Mouse (Mus musculus) midbrain, embryonic 14.5 days (tissue): ENCODE measurements at regions not wholly inside any gene's neighbourhood (a gene's known extent, or its start where the extent isn't known, plus 50 kb on each side); places are given as distances from the start of the nearest gene placed in this dataset.

Experiments
- ATAC-seq: fragments of 200-750 bp; cut with Nextera tagmentation; 2 replicates; pipeline ENCODE4 v1.8.0; 2017; ENCODE audit warnings: moderate number of reproducible peaks, moderate library complexity; ENCODE audit not compliant: low FRiP score, low TSS enrichment
- DNase-seq: peaks from one replicate; pipeline ENCODE4 v3.0.0-alpha.2; 2015
- H3K27ac ChIP-seq: fragments of 300-500 bp; sonication (generic); replicated peaks from 2 replicates; pipeline ENCODE4 v1.5.1; 2014; ENCODE audit warnings: mild to moderate bottlenecking, low read depth, low read length, moderate library complexity
- H3K27me3 ChIP-seq: fragments of 300-500 bp; sonication (generic); 2 replicates; pipeline ENCODE4 v1.6.1; 2014; ENCODE audit warnings: low read length, control low read depth, mixed read lengths; ENCODE audit not compliant: control insufficient read depth, insufficient read depth
- H3K36me3 ChIP-seq: fragments of 300-500 bp; sonication (generic); 2 replicates; pipeline ENCODE4 v1.6.1; 2014; ENCODE audit warnings: low read length, control low read depth; ENCODE audit not compliant: control insufficient read depth, insufficient read depth
- H3K4me1 ChIP-seq: fragments of 300-500 bp; sonication (generic); 2 replicates; pipeline ENCODE4 v1.6.1; 2014; ENCODE audit warnings: mild to moderate bottlenecking, antibody characterized with exemption, low read length, control low read depth; ENCODE audit not compliant: control insufficient read depth, insufficient read depth
- H3K4me2 ChIP-seq: fragments of 300-500 bp; sonication (generic); 2 replicates; pipeline ENCODE4 v1.6.1; 2014; ENCODE audit warnings: mild to moderate bottlenecking, low read length, moderate library complexity
- H3K4me3 ChIP-seq: fragments of 300-500 bp; sonication (generic); replicated peaks from 2 replicates; pipeline ENCODE4 v1.5.1; 2014; ENCODE audit warnings: low read depth, low read length
- H3K9ac ChIP-seq: fragments of 300-500 bp; sonication (generic); replicated peaks from 2 replicates; pipeline ENCODE4 v1.6.1; 2014; ENCODE audit warnings: mild to moderate bottlenecking, low read length, moderate library complexity
- H3K9me3 ChIP-seq: fragments of 300-500 bp; sonication (generic); 2 replicates; pipeline ENCODE4 v1.6.1; 2016; ENCODE audit warnings: low read length, control low read depth, mixed read lengths; ENCODE audit not compliant: control insufficient read depth
- WGBS: fragments of 180-500 bp; shearing (Covaris S2); extraction: QIAGEN DNeasy Blood & Tissue Kit; methylation state at CpG from one replicate; pipeline ENCODE4 v1.1.7; 2014; 5-methylcytosine and 5-hydroxymethylcytosine counted together

DNA sequence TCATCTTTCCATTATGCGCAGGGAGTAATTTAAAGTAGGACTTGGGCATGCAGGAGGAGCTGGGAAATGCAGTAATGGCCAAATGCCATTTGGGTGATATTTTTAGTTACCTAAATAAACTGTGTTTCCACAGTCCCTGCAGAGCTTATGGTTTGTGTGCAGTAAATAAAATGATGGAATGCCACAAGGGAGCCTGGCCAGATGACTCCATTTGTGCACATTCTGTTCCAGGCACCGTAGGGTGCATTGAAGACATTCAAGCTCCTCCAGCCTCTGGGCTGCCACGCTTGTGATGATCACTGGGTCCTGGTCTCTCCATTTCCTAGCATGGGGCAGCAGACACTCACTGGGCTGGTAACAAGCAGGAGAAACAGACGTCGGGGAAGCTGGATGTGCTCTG, 190.9 kb upstream of the S100g start:
- no peaks in the 10 kb centered on the region for H3K27me3 ChIP-seq
- H3K4me3 ChIP-seq = no peak overlapping the region
- DNase-seq (no peak), ATAC-seq (no peak)
- H3K9me3 ChIP-seq = no peaks in the 10 kb centered on the region
- 77% methylated on average over 5 of the region's 5 CpGs for WGBS
- no peak overlapping the region for H3K4me2 ChIP-seq
- no peak overlapping the region for H3K27ac ChIP-seq
- H3K9ac ChIP-seq = no peak overlapping the region
- no peaks in the 10 kb centered on the region for H3K4me1 ChIP-seq
- H3K36me3 ChIP-seq = no peaks in the 10 kb centered on the region

DNA sequence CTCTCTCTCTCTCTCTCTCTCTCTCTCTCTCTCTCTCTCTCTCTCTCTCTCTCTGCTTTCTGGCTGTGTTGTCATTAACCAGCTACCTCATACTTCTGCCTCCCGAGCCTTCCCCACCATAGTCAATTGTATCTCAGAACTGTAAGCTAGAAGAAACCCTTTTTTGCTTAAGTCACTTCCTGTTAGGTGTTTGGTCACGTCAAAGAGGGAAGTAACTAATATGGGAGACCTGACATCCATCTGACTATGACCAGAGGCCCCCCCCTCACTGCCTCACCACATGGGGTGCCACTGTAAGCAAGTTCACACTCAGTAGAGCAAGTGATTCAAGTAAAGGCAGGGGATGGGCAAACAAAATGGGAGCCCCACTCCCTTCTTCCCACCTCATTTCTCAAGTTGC, 187.6 kb upstream of the S100g start:
- H3K4me2 ChIP-seq = no peak overlapping the region
- no peak overlapping the region for H3K4me3 ChIP-seq
- H3K4me1 ChIP-seq = no peaks in the 10 kb centered on the region
- ATAC-seq (no peak), DNase-seq (no peak)
- no peaks in the 10 kb centered on the region for H3K36me3 ChIP-seq
- H3K27ac ChIP-seq = no peak overlapping the region
- H3K9ac ChIP-seq = no peak overlapping the region
- H3K27me3 ChIP-seq = no peaks in the 10 kb centered on the region
- WGBS = 74% methylated on average over 2 of the region's 2 CpGs
- no peaks in the 10 kb centered on the region for H3K9me3 ChIP-seq

DNA sequence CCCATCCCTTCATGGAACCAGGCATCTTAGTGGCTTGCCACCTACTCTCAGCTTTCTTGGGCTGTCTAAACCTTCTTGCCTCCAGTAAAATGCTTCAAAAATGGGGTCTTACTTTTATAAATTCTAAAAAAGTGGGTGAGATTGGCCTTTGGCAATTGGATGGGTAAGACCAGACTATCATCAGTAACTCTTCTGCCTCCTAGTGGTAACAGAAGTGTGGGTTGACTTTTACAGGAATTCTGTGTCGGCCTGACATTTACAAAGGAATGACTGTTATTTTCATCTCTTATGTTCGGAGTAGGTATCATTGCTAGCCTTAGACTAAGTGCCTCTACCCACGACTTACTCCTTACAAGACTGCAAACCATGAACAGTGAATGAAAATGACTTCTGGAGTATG, 180.1 kb upstream of the S100g start:
- no peak overlapping the region for H3K4me2 ChIP-seq

DNA sequence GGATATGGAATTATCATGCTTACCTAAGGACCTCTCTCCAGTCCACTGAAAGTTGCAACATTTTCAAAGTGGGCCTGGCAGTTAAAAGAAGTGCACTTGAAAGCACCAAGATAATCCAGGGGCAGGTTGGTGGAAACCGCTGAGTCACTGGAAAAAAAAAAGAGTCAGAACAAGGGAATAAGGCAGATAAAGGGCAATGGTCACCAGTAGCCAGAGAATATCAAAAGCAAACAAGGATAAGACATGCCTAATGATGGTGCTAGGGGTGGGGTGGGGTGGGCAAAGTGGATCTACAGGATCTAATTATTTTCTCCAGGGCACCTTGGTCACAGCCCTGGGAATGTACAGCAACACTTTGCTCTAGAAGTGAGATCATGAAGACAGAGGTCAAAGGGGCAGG, 175.1 kb upstream of the S100g start:
- no peak overlapping the region for H3K4me2 ChIP-seq
- no peaks in the 10 kb centered on the region for H3K27me3 ChIP-seq
- WGBS = 50% methylated on average over 1 of the region's 1 CpGs
- no peak overlapping the region for H3K4me3 ChIP-seq
- H3K27ac ChIP-seq = no peak overlapping the region
- no peak overlapping the region for H3K9ac ChIP-seq
- no peaks in the 10 kb centered on the region for H3K36me3 ChIP-seq
- H3K4me1 ChIP-seq = no peaks in the 10 kb centered on the region
- ATAC-seq (no peak), DNase-seq (no peak)
- no peaks in the 10 kb centered on the region for H3K9me3 ChIP-seq

More for the DNA sequence above, 180.1 kb upstream of the S100g start:
- no peak for DNase-seq
- Histone ChIP-seq H3K4me3 (no peak overlapping the region), H3K36me3 (no peaks in the 10 kb centered on the region), H3K4me1 (no peaks in the 10 kb centered on the region), H3K27ac (no peak overlapping the region), H3K27me3 (no peaks in the 10 kb centered on the region), H3K9me3 (no peaks in the 10 kb centered on the region), H3K9ac (no peak overlapping the region)
- no peak for ATAC-seq
- WGBS = 68% methylated on average over 3 of the region's 3 CpGs

GRCm38 (mm10) chrX:163128626-163129025, 164.2 kb upstream of the S100g start:
- no peak for ATAC-seq
- Histone ChIP-seq H3K36me3 (no peaks in the 10 kb centered on the region), H3K9ac (no peak overlapping the region), H3K4me2 (no peak overlapping the region), H3K27ac (no peak overlapping the region), H3K9me3 (no peaks in the 10 kb centered on the region), H3K4me1 (no peaks in the 10 kb centered on the region), H3K4me3 (no peak overlapping the region), H3K27me3 (no peaks in the 10 kb centered on the region)
- no peak for DNase-seq
- 100% methylated on average over 1 of the region's 1 CpGs for WGBS

- ATAC-seq (peak; percentile 48; the same call in 1 of the 2 replicates), DNase-seq (peak; percentile 36)
- H3K36me3 ChIP-seq = no peaks in the 10 kb centered on the region
- no peak overlapping the region for H3K4me3 ChIP-seq
- no peaks in the 10 kb centered on the region for H3K4me1 ChIP-seq
- no peak overlapping the region for H3K27ac ChIP-seq
- 49% methylated on average over 5 of the region's 5 CpGs for WGBS
- H3K9ac ChIP-seq = no peak overlapping the region
- H3K27me3 ChIP-seq = no peaks in the 10 kb centered on the region
- no peaks in the 10 kb centered on the region for H3K9me3 ChIP-seq
- H3K4me2 ChIP-seq = no peak overlapping the region
Observed at GRCm38 (mm10) chrX:163117681-163118393, 153.4 kb upstream of the S100g start.

- Histone ChIP-seq H3K4me1 (no peaks in the 10 kb centered on the region), H3K4me2 (no peak overlapping the region), H3K9ac (no peak overlapping the region), H3K27me3 (no peaks in the 10 kb centered on the region), H3K27ac (no peak overlapping the region), H3K36me3 (no peaks in the 10 kb centered on the region), H3K9me3 (no peaks in the 10 kb centered on the region), H3K4me3 (no peak overlapping the region)
- 46% methylated on average over 1 of the region's 1 CpGs for WGBS
- no peak for ATAC-seq
- DNase-seq = no peak
Observed at GRCm38 (mm10) chrX:163117237-163117636, 152.8 kb upstream of the S100g start.

GRCm38 (mm10) chrX:163095026-163095765, 130.8 kb upstream of the S100g start:
- no peak overlapping the region for H3K4me3 ChIP-seq
- H3K36me3 ChIP-seq = no peaks in the 10 kb centered on the region
- no peak overlapping the region for H3K27ac ChIP-seq
- no peaks in the 10 kb centered on the region for H3K9me3 ChIP-seq
- H3K4me2 ChIP-seq = no peak overlapping the region
- WGBS = 91% methylated on average over 4 of the region's 4 CpGs
- DNase-seq (no peak), ATAC-seq (no peak)
- H3K4me1 ChIP-seq = no peaks in the 10 kb centered on the region
- 0 out of 2 replicates have a peak, but pooled peaks cover 5% of the 10 kb centered on the region for H3K27me3 ChIP-seq
- H3K9ac ChIP-seq = no peak overlapping the region
